Mouse (Mus musculus) kidney, postnatal 36 days (tissue): ENCODE results near the gene Prpsap1.

Source experiments
- DNase-seq, 2 experiments: peaks; one replicate each; pipeline ENCODE4 v3.0.0; 2021 to 2022; ENCODE audit warnings: mixed read lengths in 2 of 2

The Prpsap1 gene

DNA sequence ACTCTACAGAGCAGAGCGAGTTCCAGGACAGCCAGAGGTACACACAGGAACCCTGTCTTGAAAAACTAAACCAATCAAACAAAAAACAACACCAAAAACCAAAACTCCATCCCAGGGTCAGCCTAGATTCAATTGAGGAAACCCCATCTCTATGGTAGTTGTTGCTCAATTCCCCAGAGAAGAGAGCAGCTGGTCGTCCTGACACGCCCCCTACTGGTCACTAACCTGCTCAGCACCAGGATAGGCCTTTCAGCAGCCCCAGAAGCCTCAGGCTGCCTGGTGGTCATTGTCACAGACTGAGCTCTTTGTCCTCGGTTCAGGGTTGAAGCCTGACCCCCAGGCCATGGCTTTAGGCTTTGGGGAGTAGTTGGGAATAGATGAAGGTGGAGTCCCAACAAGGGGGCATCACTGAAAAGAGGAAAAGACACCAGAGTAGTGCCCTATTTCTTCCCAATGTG lies at the start of gene Prpsap1:
Prpsap1 (minus strand) TSS at position 408 of the 458 bp plus-strand sequence.
- peak; percentile 69 to 76 for DNase-seq

GRCm38 (mm10) chr11:116543110-116543509 lies 49.1 kb upstream of the Prpsap1 start:
- DNase-seq: peak; percentile 38 to 77

GRCm38 (mm10) chr11:116541183-116541582 lies 47.2 kb upstream of the Prpsap1 start:
- DNase-seq: no peak

DNA sequence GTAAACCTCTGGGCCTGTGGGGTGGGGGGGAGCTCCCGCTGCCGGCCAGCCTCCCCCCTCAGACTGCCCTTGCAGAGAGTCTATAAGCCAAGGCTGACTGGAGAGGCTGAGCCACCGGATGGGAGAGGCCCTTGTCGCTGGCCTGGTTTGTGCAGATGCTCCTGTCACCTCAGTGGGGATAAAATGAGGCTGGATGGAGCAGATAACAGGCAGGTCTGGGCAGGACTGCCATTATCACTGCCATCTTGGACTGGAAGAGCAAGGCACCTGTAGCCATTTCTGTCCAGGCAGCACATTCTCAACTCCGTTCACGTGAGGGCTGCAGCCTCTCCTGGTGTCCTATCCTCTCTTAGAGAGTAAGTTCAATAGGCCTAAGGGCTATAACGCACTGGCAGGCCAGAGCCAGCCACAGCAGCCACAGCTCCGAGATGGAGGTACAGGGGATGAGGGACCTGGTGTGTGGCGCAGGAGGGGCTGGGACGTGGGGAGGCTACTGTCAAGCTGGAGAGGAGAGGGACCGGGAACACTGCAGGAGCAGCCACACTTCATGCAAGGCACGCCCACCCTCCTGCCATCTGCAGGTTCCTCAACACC lies 44.2 kb upstream of the Prpsap1 start:
- no peak for DNase-seq

- no peak for DNase-seq
Measured at GRCm38 (mm10) chr11:116537388-116537787, 43.4 kb upstream of the Prpsap1 start.

DNA sequence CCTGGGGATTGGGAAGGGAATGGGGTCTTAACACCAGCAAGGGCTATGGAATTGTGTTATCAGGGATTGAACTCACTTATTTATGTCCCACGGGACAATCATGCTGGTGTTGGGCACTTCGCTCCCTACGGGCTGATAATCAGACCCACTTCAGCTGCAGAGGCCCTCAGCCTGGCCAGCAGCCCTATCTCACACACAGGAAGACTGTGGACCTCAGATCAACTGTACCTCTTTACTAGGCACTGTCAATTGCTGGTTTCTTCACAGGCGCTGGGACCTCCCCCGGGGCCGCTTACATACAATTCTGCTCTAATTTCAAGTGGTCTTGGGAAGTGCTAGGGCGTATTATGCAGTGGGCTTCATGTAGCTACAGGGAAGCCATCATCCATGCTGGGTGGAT lies 42.7 kb upstream of the Prpsap1 start:
- DNase-seq: no peak

DNA sequence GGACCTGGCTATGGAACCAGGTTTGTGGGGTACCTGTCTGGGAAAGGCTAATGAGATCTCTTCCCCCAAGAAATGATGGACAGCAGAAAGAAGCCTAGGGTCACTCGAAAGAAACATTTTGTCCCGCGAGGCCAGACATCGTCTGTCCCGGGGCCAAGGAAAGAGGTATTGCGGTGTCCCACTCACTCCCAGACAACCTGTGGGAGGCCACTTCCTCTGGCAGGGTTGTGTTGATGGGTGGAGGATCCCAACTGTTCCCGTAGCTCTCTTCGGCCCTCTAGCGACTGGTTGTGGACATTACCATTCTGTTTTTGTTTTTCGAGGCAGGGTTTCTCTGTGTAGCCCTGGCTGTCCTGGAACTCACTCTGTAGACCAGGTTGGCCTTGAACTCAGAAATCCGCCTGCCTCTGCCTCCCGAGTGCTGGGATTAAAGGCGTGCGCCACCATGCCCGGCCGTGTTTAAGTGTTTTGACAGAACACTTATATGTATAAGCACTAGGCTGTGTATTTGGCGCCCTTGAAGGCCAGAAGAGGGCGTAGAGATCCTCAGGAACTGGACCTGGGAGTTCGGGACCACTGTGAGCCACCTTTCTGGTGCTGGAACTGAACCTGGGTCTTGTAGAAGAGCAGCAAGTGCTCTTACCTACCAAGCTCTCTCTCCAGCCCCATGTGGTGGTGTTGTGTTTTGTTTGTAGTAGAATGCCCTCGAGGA lies 40.3 kb upstream of the Prpsap1 start:
- peak; percentile 74 to 84 for DNase-seq

- peak; percentile 19 to 40 for DNase-seq
Measured at GRCm38 (mm10) chr11:116533341-116534153, 39.5 kb upstream of the Prpsap1 start.

DNA sequence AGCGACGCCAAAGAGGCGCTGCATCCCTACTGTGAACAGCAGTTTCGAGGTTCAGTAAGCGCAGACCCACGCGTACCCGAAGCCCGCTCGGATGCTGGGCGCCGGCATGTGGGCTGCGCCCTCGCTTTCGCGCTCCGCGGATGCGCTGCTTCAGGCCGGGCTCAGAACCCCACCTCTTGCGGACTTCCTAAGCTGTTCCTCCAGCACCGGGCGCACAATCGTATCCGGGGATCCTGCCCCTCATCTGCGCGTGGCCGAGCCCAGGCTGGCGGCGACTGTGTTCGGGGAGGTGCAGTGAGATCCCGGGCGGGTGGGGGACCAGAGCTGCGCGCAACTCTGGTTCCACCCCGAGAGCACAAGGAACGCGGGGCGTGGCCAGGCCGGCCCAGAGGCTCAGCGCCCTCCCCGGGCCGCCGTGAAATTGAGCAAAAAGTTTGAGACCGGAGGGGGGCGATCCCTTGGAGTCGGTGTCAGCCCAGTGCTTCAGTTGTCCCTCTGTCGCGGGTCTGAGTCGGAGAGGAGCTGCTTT lies 38.9 kb upstream of the Prpsap1 start:
- DNase-seq: peak; percentile 75 to 83

DNA sequence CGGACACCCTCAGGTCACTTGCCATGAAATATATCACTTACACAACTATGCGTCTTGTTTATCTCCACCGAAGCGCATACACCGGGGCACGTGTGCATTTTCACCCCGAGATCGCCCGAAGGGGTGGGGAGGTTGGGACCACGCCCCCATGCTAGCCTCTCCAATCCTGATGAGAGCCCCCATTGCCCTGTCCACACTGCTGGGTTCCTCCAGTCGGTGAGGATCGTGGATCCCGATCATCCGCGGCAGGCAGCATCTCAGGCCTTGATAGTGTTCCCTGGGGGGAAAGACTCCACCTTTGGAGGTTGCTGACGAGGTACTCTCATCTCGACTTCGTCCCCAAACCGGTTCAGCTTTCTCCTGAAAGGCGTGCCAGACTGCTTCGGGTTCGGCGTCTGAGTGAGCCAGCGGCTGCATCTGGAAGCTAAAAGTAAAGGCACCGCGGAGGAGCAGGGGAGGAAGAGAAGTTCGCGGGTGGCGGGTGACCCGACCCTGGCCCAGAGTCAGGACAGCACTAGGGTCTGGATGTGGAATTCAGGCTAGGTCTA lies 38.3 kb upstream of the Prpsap1 start:
- DNase-seq: peak in 1 of 2 experiments; percentile 28

GRCm38 (mm10) chr11:116531371-116532191 lies 37.6 kb upstream of the Prpsap1 start:
- DNase-seq: peak in 1 of 2 experiments; percentile 19

DNA sequence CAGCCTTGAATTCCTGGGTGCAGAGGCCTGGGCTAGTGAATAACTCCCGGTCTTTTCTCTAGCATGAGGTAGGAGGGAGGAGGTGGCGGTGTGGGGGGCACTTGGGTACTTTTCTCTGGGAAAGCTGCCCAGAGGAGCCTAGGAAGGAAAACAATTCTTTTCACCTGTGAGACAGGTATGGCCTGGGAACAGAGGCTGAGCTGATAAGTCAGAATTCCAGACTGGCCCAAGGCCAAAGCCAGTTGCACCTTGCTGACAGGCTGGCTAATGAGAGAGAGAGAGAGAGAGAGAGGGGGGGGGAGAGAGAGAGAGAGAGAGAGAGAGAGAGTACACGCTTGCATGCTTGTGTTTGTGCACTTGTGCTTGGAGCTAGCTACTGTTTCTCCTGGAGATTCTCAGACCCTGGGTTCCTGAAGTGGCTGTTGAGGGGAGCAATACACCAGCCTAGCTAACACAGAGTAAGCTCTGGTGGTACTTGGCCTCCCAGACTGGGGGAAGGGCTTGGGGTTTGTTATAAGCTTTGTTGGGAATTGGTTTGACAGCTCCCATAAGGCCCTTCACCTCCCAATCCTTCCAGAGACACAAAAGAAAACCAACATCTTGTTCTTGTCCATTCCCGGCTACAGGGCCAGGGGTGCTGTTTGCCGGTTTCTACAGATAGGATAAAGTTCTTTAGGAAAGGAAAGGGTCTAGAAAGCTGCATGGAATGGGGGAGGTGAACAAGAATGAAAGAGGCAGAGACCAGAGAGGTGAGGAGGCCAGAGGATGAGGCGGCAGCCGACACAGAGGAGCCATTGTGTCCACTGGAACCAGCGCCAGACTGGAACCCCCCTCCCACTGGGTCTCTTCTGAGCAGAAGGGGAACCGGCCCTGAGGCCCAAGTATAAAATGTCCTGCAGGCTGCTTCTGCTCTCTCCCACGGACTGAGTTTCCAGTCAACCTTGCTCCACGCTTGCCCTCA lies 36.5 kb upstream of the Prpsap1 start, which contains the start of gene Sphk1:
Sphk1 (plus strand) TSS at position 739 of the 961 bp plus-strand sequence.
- DNase-seq: peak; percentile 34 to 53

- DNase-seq: no peak
Measured at GRCm38 (mm10) chr11:116528636-116529320, 34.8 kb upstream of the Prpsap1 start.

GRCm38 (mm10) chr11:116523699-116524189 lies 29.7 kb upstream of the Prpsap1 start:
- DNase-seq: peak; percentile 34 to 46

DNA sequence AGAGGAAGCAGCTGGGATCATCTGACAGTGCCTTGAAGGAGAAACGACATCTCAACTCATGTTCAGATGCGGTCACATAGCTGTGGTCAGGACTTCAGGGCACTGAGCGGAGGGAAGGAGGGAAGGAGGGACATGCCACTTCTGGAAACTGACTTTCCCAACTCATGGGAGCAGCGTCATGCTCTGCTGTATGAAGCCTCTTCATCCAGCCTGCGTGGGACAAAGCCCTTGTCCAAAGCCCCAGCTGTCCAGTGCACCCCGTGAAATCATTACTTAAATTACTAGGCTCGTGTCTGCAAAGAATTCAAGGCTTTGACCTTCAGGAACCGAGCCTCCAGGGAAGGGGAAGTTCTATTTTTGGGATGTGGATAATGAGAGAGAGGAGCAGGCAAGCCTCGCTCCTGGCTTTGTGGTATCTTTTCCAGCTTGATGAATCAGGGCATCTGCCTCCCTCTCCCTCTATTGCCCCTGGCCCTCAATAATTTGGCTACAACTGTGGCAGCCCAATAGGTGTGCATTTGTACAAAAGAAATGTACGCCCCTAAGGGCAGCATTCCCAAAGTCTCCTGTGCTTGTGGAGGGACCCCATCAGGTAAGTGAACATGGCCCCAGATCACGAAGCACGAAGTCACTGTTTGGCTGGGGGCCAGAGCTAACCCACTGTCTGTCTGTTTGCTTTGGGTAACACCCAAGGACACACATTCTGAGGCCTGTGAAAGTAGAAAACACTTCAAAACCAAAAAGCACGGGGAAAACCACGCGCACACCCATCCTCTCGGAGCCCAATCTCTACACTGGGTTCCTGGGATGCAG lies 29.1 kb upstream of the Prpsap1 start:
- DNase-seq: peak; percentile 35 to 36

GRCm38 (mm10) chr11:116522046-116522445 lies 28.0 kb upstream of the Prpsap1 start:
- no peak for DNase-seq

DNA sequence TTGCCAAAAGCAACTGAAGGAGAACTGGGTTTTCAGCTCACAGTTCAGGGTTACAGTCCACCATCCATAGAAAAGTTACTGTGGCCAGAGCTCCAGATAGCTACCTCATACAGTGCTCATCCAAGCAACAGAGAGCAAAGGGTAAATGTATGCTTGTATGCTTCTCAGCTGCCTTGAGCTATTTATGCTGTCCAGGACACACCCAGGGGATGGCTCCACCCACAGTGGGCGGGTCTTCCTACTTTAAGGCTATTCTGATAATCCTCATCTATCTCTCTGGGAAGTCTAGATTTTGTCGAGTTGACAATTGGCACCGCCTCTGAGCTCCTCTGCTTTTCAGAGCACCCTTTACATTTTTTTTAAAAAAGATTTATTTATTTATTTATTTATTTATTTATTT lies 27.1 kb upstream of the Prpsap1 start:
- peak in 1 of 2 experiments; percentile 60 for DNase-seq

- DNase-seq: peak; percentile 17 to 44
Measured at GRCm38 (mm10) chr11:116518482-116518881, 24.5 kb upstream of the Prpsap1 start.
